In genomic region chr12:9802284-9802683, GRCm38 (mm10) we compare ENCODE assay signal across 16 mouse cellular contexts.
"Had no signal": no experiment of that assay in that cellular context is flagged by ENCODE, and none has a peak within 500 bp of the region (broad histone marks: within the 10 kb centered on the region; RNA-seq: fewer than 3 reads in every experiment).

No protein-coding gene starts in this region.

- DNase-seq: kidney, postnatal 14 days; kidney, postnatal 4 days; left cerebral cortex, postnatal 4 days; liver, postnatal 0 days; lung, embryonic 14.5 days; midbrain, embryonic 14.5 days; thymus, adult 18-20 months; thymus, postnatal 14 days; thymus, postnatal 4 days had no signal

- ATAC-seq: inflammation-experienced regulatory T-cells, adult 6 months; intestine, embryonic 16.5 days; liver, postnatal 0 days; lung, postnatal 0 days had no signal

- H3K4me2 ChIP-seq: limb, embryonic 15.5 days; liver, embryonic 11.5 days; lung, embryonic 14.5 days had no signal

- H3K27me3 ChIP-seq: limb, embryonic 15.5 days had no signal

- H3K4me3 ChIP-seq: limb, embryonic 15.5 days had no signal

- H3K9ac ChIP-seq: limb, embryonic 15.5 days; liver, embryonic 14.5 days; liver, postnatal 0 days; lung, embryonic 14.5 days had no signal

- H3K36me3 ChIP-seq: limb, embryonic 15.5 days had no signal

- H3K4me1 ChIP-seq: limb, embryonic 15.5 days had no signal

- H3K27ac ChIP-seq: limb, embryonic 15.5 days; liver, embryonic 14.5 days; macrophage had no signal

- H3K9me3 ChIP-seq: limb, embryonic 15.5 days had no signal
